Mouse (Mus musculus): ENCODE measurements at regions not wholly inside any gene's neighbourhood (a gene's known extent, or its start where the extent isn't known, plus 50 kb on each side); places are given as distances from the start of the nearest gene placed in this dataset.
"Not testable (repeated sequence)": the region's sequence is repeated elsewhere in the genome, so short reads cannot be mapped to it uniquely, and the experiment has no call there.

DNA sequence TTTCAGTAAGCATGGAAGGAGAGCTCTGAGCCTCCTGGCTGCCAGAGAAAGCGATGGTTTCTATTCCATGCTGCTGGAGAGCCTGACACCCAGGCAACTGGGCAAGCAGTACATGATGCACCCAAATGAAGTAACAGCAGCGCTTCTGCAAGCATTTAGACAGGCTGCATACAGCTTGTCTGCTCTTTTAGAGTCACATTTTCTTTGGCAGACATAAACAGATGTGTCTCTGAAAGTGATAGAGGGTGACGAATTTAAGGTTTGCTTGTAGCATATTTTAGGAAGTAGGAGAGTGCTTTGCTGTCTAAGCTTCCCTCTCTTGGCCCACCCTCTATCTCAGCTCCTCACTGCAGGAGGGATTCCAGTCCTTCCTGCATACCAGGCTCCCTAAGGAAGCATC is 384.0 kb upstream of the Klhl29 start:
- no peak overlapping the region for H3K27ac ChIP-seq (replicated peaks; ENCODE audit: low read depth, low read length)
- no peak overlapping the region for H3K4me3 ChIP-seq (ENCODE audit: insufficient read depth, low read depth, low read length)
- H3K4me1 ChIP-seq (ENCODE audit: control insufficient read depth, insufficient read depth, insufficient read length, low read length), result no peaks in the 10 kb centered on the region

DNA sequence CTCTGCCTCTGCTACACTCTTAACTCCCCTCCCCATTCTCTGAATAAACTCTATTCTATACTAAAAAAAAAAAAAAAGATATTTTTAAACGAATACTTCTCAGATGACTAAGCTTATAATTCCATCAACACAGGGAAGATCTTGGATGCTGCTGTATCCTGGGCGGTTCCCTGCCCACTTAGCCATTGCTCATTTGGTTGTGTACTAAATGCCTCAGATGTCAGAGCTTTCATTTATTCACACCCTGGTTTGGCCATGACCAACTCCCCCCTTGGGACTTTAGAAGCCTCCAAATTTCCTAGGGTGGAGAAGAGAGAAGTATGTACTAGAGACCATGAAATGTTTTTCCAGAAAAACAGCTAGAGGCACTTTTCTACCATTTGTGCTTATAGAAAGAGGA is 382.3 kb upstream of the Klhl29 start:
- Histone ChIP-seq H3K4me1 (ENCODE audit: control insufficient read depth, insufficient read depth, insufficient read length, low read length) (no peaks in the 10 kb centered on the region), H3K4me3 (ENCODE audit: insufficient read depth, low read depth, low read length) (no peak overlapping the region), H3K27ac (replicated peaks; ENCODE audit: low read depth, low read length) (no peak overlapping the region)

DNA sequence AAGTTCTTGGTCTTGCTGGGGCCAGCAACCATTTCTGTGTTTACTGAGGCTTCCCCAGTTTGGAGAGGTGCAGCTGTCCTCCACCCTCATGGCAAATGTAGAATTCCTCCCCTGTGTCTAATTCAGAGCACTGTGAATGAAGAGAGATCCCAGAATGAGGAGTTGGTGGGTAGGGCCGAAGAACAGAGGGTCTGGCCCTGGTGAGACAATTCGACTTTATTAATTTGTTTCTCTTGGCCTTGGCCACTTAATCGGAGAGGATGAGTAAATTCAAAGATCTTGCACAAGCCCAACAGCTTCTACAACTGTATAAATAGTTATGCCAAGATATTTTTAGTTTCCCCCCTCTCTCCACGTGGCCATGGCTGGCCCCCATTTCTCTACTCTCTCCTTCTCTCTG is 381.9 kb upstream of the Klhl29 start:
- no peak overlapping the region for H3K4me3 ChIP-seq (ENCODE audit: insufficient read depth, low read depth, low read length)
- H3K4me1 ChIP-seq (ENCODE audit: control insufficient read depth, insufficient read depth, insufficient read length, low read length), result no peaks in the 10 kb centered on the region
- H3K27ac ChIP-seq (replicated peaks; ENCODE audit: low read depth, low read length), result no peak overlapping the region

DNA sequence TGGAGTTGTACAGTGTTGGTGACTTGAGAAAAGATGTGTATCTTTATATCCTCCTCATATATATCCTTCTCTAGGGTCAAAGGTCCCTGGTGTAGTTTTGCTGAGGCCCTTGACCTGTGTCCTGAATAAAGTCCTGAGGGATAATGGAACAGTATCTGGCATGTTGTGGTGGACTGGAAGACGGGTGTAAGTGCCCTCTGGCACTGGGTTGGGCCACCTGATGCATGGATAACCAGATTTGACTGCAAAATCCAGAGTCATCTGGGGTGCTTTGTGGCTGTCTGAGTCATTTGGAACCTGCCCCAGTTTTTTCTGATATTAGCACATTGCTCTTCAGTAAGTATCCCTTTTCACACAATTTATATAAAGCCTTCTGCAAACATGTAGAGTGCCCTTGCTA is 378.3 kb upstream of the Klhl29 start:
- no peak overlapping the region for H3K4me3 ChIP-seq (ENCODE audit: insufficient read depth, low read depth, low read length)
- no peak overlapping the region for H3K27ac ChIP-seq (replicated peaks; ENCODE audit: low read depth, low read length)
- H3K4me1 ChIP-seq (ENCODE audit: control insufficient read depth, insufficient read depth, insufficient read length, low read length), result no peaks in the 10 kb centered on the region

DNA sequence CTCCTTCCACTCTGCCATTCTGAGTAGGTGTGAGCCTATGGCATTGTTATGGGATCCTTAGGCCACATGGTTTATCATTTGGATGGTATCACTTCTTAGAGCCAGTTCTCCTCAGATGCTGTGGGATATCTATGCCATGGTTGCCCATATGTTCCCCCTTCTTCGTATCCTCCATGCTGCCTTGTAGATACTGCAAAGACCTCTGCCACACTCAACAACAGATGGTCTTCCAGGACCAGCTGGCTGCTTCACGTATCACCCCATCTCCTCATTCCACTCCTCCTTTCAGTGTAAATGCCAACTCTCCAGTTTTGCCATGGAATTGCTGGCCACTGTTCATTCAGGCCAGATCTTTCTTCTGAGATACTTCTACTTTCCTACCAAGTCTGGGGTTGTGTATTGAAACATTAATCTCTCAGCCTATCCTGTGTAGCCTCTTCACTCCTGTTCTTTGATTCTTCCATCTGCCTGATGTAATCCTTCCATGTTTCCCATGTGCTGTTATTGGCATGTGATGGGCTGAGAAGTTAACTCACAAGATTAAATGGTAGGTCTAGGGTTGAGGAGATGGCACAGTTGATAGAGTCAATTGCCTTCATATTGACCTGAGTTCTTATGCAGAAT is 368.7 kb upstream of the Klhl29 start:
- H3K27ac ChIP-seq (replicated peaks; ENCODE audit: low read depth, low read length), result no peak overlapping the region
- H3K4me3 ChIP-seq (ENCODE audit: insufficient read depth, low read depth, low read length), result no peak overlapping the region
- H3K4me1 ChIP-seq (ENCODE audit: control insufficient read depth, insufficient read depth, insufficient read length, low read length), result no peaks in the 10 kb centered on the region

DNA sequence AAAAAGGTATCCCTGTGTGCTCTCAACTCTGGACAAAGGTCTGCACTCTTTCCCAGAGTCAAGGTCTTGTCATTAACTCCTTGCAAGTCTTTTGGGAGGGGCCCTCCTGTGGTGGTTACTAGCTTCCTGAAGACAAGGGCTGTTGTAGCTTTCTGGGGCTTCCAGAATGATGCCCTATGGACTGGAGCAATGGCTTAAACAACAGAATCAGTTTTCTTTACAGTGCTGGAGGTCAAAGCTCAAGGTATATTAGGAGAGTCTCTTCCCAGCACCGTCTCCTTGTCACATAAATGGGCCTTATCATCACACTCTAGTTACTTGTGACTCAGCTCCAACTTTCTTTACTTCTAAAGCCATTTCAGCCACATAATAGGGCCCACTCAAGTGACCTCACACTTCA is 360.6 kb upstream of the Klhl29 start:
- Histone ChIP-seq H3K4me1 (ENCODE audit: control insufficient read depth, insufficient read depth, insufficient read length, low read length) (no peaks in the 10 kb centered on the region), H3K4me3 (ENCODE audit: insufficient read depth, low read depth, low read length) (no peak overlapping the region), H3K27ac (replicated peaks; ENCODE audit: low read depth, low read length) (no peak overlapping the region)

DNA sequence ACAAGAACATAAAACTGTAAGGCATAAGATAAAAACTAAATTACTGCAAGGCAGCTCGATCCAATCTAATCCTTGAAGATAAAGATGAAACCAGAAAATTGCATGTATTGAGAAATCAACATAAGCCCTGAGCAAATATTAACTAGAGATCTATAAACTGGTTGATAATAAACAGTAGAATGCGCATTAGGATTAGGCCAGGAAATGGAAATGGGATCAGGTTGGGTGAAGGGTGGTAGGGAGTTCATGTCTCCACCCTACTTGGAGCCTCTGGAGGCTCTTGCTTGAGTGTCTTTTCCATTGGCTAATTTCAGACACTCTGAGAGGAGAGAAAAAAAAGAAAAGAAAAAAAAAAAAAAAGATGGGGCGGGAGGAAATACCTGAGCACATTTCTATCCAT is 359.4 kb upstream of the Klhl29 start:
- no peak overlapping the region for H3K27ac ChIP-seq (replicated peaks; ENCODE audit: low read depth, low read length)
- no peaks in the 10 kb centered on the region for H3K4me1 ChIP-seq (ENCODE audit: control insufficient read depth, insufficient read depth, insufficient read length, low read length)
- H3K4me3 ChIP-seq (ENCODE audit: insufficient read depth, low read depth, low read length), result no peak overlapping the region

DNA sequence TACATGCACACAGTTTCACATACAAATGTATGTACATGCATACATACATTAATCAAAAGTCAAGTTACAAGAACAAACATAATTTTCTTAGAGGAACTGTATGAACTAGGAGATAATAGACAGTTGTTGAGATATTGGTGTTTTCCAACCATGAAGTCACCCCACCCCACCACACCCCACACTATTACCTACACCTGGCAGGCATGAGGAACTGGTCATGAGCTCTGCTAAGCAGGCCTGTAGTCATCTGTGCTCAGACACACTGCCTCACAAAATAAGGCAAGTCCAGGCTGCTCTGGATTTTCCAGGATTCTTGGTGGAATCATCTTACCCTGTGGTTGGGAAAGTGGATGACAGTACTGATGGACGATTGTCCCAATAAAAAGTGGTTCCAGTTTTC is 347.6 kb upstream of the Klhl29 start:
- Histone ChIP-seq H3K4me1 (ENCODE audit: control insufficient read depth, insufficient read depth, insufficient read length, low read length) (no peaks in the 10 kb centered on the region), H3K4me3 (ENCODE audit: insufficient read depth, low read depth, low read length) (no peak overlapping the region), H3K27ac (replicated peaks; ENCODE audit: low read depth, low read length) (no peak overlapping the region)

DNA sequence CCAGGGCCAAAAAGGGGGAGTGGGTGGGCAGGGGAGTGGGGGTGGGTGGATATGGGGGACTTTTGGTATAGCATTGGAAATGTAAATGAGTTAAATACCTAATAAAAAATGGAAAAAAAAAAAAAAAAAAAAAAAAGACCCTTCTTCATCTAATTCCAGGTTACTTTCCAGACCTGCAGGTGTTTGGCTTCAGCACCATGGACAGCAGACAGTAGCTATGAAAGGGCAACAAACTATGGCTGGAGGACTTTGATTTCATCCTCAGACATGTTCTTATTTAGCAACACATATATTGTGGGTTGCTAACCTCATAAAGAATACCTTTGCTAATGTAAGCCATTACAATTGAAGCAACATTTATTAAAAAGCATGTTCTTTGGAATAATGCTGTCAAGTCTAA is 342.0 kb upstream of the Klhl29 start:
- not testable (repeated sequence) for H3K4me1 ChIP-seq (ENCODE audit: control insufficient read depth, insufficient read depth, insufficient read length, low read length); H3K27ac ChIP-seq (replicated peaks; ENCODE audit: low read depth, low read length); H3K4me3 ChIP-seq (ENCODE audit: insufficient read depth, low read depth, low read length)

DNA sequence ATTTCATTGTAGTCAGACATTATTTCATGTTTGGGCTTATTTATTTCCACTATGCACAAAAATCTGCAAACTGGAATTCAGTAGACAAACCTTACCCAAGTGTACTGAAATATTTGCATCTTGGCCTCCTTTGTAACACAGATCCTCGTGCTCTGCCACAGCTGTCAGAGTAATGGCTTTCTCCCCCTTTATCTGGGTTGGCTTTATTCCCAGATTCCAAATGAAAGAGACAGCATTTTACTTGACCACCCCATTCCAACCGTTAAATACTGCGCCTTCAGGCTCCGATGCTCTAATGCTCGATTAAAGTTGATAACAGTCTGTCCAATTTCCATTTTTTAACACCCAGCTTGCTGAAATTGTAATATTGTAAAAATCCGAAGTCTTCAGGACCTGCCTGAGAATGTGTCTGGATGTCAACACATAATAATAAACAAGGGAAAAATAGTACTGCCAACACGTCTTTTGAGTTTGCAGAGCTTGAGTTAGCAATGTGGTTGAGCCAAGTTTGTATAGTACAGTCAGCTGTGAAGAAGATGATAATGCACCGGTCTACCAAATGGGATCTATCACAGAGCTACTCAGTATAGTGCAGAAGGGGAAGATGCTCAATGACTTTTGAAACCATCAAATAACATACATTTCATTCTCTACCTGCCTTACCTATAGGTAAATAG is 323.4 kb upstream of the Klhl29 start:
- H3K27ac ChIP-seq (replicated peaks; ENCODE audit: low read depth, low read length), result no peak overlapping the region
- no peak overlapping the region for H3K4me3 ChIP-seq (ENCODE audit: insufficient read depth, low read depth, low read length)
- H3K4me1 ChIP-seq (ENCODE audit: control insufficient read depth, insufficient read depth, insufficient read length, low read length), result no peaks in the 10 kb centered on the region

DNA sequence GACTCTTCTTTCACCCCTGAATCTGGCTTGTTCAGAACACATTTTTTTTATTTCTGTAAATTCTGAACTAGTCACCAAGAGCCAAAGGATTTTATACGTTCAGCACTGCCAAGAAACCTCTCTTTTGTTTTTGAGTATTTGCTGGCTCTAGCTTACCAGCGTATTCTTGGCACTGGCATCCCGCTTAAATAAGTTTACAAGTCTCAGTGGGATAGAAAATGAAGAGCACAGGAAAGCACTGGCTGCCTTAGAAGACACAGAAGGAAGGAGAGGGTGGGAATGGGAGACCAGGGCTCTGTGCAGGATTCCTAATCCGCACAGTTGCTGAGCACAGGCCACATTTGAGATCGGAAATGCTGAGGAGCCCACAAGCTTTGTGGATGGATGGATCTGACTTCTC is 306.7 kb upstream of the Klhl29 start:
- Histone ChIP-seq H3K27ac (replicated peaks; ENCODE audit: low read depth, low read length) (no peak overlapping the region), H3K4me3 (ENCODE audit: insufficient read depth, low read depth, low read length) (no peak overlapping the region), H3K4me1 (ENCODE audit: control insufficient read depth, insufficient read depth, insufficient read length, low read length) (no peaks in the 10 kb centered on the region)

DNA sequence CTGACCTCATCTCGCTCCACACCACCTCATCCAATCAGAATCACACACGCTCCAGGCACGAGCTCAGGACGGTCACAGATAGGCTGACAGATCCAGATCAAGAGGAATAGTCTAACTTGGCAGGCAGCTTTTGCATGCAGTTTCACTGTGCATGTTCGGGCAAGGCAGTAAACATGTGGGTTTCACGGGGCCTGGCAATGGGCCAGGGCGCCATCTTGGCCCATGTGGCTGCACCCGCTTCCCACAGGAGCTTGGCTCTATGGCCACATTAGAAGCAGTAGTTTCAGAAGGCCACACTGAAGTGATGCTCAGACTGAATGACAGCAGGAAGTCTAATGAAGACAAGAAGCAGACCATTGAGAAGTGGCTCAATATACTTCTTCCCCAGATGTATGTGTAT is 302.6 kb upstream of the Klhl29 start:
- H3K4me1 ChIP-seq (ENCODE audit: control insufficient read depth, insufficient read depth, insufficient read length, low read length), result not testable (repeated sequence)

DNA sequence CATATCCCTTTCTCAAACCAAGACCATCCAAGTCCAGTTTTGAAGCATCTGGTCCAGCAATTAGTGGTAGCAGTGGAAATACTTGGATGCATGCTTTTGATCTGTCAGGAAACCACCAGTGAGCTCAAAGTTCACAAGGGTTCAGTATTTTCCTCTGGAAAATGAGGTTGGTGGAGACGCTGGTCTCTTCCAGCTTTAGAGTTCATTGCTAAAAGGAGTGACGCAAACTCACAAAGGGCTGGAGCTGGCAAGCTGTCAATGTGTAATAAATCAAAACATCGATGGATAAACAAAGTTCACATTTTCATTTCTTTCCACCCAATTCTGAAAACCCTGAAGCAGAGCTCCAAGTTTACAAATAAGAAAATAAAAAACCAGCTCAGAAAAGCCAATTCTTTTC is 293.0 kb upstream of the Klhl29 start:
- H3K27ac ChIP-seq (replicated peaks; ENCODE audit: low read depth, low read length), result peak overlapping the region; percentile 17; the same call in 1 of the 2 replicates

More for the DNA sequence above, 302.6 kb upstream of the Klhl29 start:
- not testable (repeated sequence) for H3K27ac ChIP-seq (replicated peaks; ENCODE audit: low read depth, low read length); H3K4me3 ChIP-seq (ENCODE audit: insufficient read depth, low read depth, low read length)

DNA sequence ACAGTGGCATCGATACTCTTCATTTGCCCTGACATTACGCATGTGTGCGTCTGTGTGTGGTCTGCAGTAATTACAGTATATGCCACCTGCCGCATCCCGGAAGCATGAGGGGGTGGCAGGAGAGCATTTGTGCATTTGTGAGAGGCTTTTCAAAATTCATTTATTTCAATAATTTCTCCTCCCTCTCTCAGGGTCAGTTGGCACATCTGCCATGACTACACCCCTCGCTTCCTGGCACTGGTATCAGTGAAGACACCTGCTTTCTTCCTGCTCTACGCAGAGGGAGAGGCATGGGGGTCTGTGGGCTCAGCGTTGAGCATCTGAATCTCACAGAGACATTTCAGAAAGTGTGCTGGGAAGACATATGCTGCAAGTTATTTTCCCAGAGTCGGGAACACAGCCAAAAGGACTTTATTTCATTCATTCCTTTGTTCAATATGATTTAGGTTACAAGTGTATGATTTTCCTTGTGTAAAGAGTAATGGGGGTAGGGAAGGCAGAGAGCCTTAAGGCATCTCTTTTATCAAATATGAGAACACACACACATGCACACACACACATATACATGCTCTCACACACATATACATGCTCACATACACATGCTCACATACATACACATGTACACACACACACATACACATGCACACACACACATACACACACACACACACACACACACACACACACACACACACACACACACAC is 262.2 kb upstream of the Klhl29 start:
- Histone ChIP-seq H3K4me3 (ENCODE audit: insufficient read depth, low read depth, low read length) (no peak overlapping the region), H3K4me1 (ENCODE audit: control insufficient read depth, insufficient read depth, insufficient read length, low read length) (no peaks in the 10 kb centered on the region), H3K27ac (replicated peaks; ENCODE audit: low read depth, low read length) (no peak overlapping the region)

More for the DNA sequence above, 293.0 kb upstream of the Klhl29 start:
- H3K4me1 ChIP-seq (ENCODE audit: control insufficient read depth, insufficient read depth, insufficient read length, low read length), result no peaks in the 10 kb centered on the region
- H3K4me3 ChIP-seq (ENCODE audit: insufficient read depth, low read depth, low read length), result no peak overlapping the region

DNA sequence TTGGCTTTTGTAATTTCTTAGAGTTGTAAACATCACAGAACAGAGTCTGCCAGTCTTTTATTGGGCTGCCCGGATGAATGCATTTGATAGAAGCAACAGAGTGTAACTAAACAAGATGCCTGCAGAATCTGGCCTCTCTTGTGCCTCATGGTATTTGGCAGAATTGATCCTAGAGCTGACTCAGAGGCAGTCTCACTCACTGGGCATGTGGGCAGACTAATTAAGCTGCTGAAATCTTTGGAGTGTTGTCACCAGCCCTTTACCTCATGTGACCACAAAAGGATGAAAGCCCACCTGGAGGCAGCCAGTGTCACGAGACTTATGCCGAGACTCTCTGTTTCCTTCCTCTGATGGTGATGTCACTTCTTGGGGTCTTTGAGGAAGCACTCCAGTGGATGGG is 258.5 kb upstream of the Klhl29 start:
- H3K4me3 ChIP-seq (ENCODE audit: insufficient read depth, low read depth, low read length), result no peak overlapping the region
- no peak overlapping the region for H3K27ac ChIP-seq (replicated peaks; ENCODE audit: low read depth, low read length)
- no peaks in the 10 kb centered on the region for H3K4me1 ChIP-seq (ENCODE audit: control insufficient read depth, insufficient read depth, insufficient read length, low read length)
